Mouse (Mus musculus) hindbrain, embryonic 15.5 days (tissue): Measurements from ENCODE around the gene Gm4869. TPM values are rescaled to one million over a fixed set of nuclear protein-coding genes. Genes with fewer than 3 reads are reported as not detected.
"Not testable (repeated sequence)": the region's sequence is repeated elsewhere in the genome, so short reads cannot be mapped to it uniquely, and the experiment has no call there.

ENCODE experiments used
- ATAC-seq: fragments of 200-750 bp; cut with Nextera tagmentation; 2 replicates; pipeline ENCODE4 v1.8.0; 2017; ENCODE audit warnings: low read depth, moderate number of reproducible peaks, moderate TSS enrichment; ENCODE audit not compliant: low FRiP score
- H3K27ac ChIP-seq: fragments of 300-500 bp; sonication (generic); replicated peaks from 2 replicates; pipeline ENCODE4 v1.5.1; 2015; ENCODE audit warnings: mild to moderate bottlenecking, inconsistent platforms
- H3K27me3 ChIP-seq: fragments of 300-500 bp; sonication (generic); 2 replicates; pipeline ENCODE4 v1.6.1; 2015; ENCODE audit warnings: control low read depth, inconsistent platforms
- H3K36me3 ChIP-seq: fragments of 300-500 bp; sonication (generic); 2 replicates; pipeline ENCODE4 v1.6.1; 2015; ENCODE audit warnings: control low read depth, inconsistent platforms
- H3K4me1 ChIP-seq: fragments of 300-500 bp; sonication (generic); replicated peaks from 2 replicates; pipeline ENCODE4 v1.6.1; 2015; ENCODE audit warnings: control low read depth, inconsistent platforms
- H3K4me2 ChIP-seq: fragments of 300-500 bp; sonication (generic); 2 replicates; pipeline ENCODE4 v1.6.1; 2015; ENCODE audit warnings: moderate library complexity, mild to moderate bottlenecking, inconsistent platforms
- H3K4me3 ChIP-seq: fragments of 300-500 bp; sonication (generic); 2 replicates; pipeline ENCODE4 v1.5.1; 2015; ENCODE audit warnings: mild to moderate bottlenecking, inconsistent platforms
- H3K9ac ChIP-seq: fragments of 300-500 bp; sonication (generic); 2 replicates; pipeline ENCODE4 v1.6.1; 2015; ENCODE audit warnings: inconsistent platforms
- H3K9me3 ChIP-seq: fragments of 300-500 bp; sonication (generic); 2 replicates; pipeline ENCODE4 v1.6.1; 2016; ENCODE audit warnings: control low read depth, inconsistent platforms
- WGBS: fragments of 180-500 bp; shearing (Covaris S2); methylation state at CpG from one replicate; pipeline ENCODE4 v1.1.7; 2015; 5-methylcytosine and 5-hydroxymethylcytosine counted together
- polyA plus RNA-seq: library from polyadenylated mRNA; unstranded; fragments of >200 nt; fragmentation: Nextera tagmentation; extraction: Ambion mirVana; gene quantifications from 2 replicates; pipeline ENCODE4 v1.2.1, GENCODE M21; 2015

The Gm4869 gene
- polyA plus RNA-seq, 1 experiment from 2014 or later, result not detected

DNA sequence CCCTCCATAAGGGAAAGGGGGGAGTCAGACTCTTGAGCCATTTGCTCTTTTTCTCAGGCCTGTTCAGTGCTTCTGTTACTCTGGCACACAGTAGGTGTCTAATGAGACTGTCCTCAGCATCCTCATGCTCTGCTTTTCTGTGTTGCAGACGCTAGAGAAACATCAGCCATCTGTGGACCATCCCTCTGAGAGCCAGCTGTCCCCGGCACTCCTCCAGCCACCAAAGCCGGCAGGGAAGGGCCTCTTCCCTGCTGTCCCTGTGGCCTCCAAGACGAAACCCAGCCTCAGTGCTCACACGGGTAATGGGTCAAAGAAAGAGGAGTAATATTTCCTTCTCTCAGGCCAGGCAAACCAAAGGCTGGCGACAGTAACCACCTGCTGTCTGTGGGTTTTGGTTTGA, 45.7 kb downstream of the Gm4869 start:
- H3K9me3 ChIP-seq, result no peaks in the 10 kb centered on the region
- no peak overlapping the region for H3K4me3 ChIP-seq
- no peaks in the 10 kb centered on the region for H3K27me3 ChIP-seq
- no peak for ATAC-seq
- H3K27ac ChIP-seq, result no peak overlapping the region
- no peaks in the 10 kb centered on the region for H3K36me3 ChIP-seq
- no peak overlapping the region for H3K9ac ChIP-seq
- WGBS, result 68% methylated on average over 6 of the region's 6 CpGs
- no peaks in the 10 kb centered on the region for H3K4me1 ChIP-seq
- H3K4me2 ChIP-seq, result no peak overlapping the region

DNA sequence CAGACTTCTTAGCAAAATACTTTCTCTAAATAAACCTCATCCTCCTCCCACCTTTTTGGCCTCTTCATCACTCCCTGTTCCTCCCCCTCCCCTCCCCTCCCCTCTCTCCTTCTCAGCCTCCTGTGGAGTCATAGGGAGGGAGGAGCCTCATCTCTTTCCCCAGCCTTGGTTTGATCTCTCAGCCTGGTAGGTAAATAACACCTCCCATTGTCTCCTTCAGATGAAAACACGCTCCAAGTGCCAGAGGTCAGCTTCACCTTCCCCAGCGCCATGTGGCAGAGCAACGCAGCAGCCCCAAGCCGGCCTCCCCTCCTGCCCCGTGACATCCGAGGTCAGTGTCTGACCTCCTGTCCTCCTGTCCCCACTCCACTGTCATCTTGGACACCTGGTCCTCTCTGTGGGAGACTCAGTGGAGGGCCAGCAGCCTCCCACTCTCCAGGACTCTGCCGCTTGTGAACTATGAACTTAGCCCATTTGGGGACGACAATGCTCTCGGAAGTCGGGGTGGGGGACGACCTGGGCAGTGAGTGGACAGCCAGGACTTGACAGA, 47.3 kb downstream of the Gm4869 start:
- no peaks in the 10 kb centered on the region for H3K27me3 ChIP-seq
- H3K9ac ChIP-seq, result no peak overlapping the region
- no peaks in the 10 kb centered on the region for H3K4me1 ChIP-seq
- H3K36me3 ChIP-seq, result no peaks in the 10 kb centered on the region
- ATAC-seq, result no peak
- H3K27ac ChIP-seq, result no peak overlapping the region
- H3K4me2 ChIP-seq, result no peak overlapping the region
- no peak overlapping the region for H3K4me3 ChIP-seq
- 37% methylated on average over 10 of the region's 11 CpGs for WGBS
- H3K9me3 ChIP-seq, result no peaks in the 10 kb centered on the region

DNA sequence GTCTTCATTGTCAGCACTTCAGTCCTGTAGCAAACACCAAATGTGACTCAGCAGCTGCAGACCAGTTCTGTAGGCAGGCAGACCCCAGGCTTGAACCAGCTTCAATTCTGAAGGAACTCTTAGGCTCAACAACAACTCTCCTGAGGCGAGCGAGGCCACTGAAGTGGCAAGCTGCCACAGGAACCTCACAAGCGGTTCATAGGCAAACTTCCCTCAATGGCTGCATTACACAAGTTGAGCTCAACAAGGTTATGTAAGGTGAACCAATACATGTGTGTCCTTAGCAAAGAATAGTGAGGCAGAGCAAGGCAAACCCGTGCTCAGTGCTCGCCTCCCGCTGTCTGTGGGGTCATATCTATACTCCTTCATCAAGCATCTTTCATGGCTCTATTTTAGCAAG, 52.7 kb downstream of the Gm4869 start:
- H3K9me3 ChIP-seq, result no peaks in the 10 kb centered on the region
- no peak overlapping the region for H3K27ac ChIP-seq
- peaks cover 5% of the 10 kb centered on the region for H3K4me1 ChIP-seq
- no peak overlapping the region for H3K9ac ChIP-seq
- no peaks in the 10 kb centered on the region for H3K27me3 ChIP-seq
- WGBS, result 87% methylated on average over 6 of the region's 6 CpGs
- no peak for ATAC-seq
- no peak overlapping the region for H3K4me3 ChIP-seq
- H3K4me2 ChIP-seq, result no peak overlapping the region
- H3K36me3 ChIP-seq, result no peaks in the 10 kb centered on the region

DNA sequence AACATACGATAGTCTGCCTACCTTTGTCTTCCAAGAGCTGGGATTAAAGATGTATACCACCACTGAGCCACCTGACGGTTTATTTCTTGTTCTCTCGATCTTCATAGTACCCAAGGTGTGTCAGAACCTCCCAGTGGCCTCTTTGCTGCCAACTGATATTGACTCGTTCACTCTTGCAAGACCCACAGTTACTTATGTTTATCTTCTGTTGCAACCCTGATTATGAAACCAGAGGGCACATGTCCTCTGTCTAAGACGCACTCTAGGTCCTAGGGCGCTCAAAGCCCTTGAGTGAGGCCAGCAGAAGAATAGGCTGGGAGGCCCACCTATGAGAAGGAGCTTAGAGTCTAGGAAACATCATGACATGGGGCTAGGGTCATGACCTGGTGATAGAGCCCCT, 55.3 kb downstream of the Gm4869 start:
- 88% methylated on average over 6 of the region's 6 CpGs for WGBS
- Histone ChIP-seq H3K27me3 (0 out of 2 replicates have a peak, but pooled peaks cover 3% of the 10 kb centered on the region), H3K36me3 (no peaks in the 10 kb centered on the region), H3K4me1 (peaks cover 12% of the 10 kb centered on the region), H3K27ac (no peak overlapping the region), H3K4me2 (no peak overlapping the region), H3K9ac (no peak overlapping the region), H3K4me3 (no peak overlapping the region), H3K9me3 (no peaks in the 10 kb centered on the region)
- no peak for ATAC-seq

DNA sequence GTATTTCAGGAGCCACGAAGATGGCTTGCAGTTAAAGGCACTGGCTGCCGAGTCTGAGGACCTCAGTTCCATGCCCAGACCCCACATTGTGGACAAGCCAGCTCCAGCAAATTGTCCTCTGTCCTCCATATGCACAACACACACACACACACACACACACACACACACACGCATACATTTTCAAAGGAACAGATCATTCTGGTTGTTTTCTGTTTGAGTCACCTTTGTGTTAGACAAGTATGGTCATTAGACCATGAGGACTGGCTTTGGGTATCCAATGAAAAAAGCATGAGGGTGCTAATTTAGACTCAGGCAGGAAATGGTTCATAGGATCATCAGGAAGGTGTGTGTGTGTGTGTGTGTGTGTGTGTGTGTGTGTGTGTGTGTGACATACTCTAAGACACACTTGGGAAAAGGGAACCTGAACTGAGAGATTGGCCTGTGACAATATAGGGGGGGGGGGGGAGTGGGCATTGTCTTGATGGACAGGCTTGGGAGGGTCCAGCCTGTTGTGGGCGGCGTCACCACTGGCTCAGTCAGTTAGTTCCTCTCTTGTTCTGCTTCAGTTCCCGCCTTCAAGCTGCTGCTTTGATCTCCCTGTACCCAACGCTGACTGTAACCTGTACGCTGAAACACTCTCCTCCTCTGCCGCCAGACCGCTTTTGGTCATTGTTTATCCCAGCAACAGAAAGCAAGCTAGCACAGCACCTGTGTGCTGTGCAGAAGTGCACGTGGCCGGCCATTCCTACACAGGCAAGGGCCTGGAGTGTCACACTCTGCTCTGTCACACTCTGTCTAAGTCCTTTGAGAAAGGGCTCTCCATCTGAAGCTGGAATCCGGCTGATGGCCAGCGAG, 56.8 kb downstream of the Gm4869 start:
- WGBS, result 17% methylated on average over 14 of the region's 14 CpGs
- Histone ChIP-seq H3K4me2 (peak overlapping the region; percentile 43), H3K36me3 (no peaks in the 10 kb centered on the region), H3K4me1 (peaks cover 26% of the 10 kb centered on the region), H3K9me3 (no peaks in the 10 kb centered on the region), H3K27me3 (0 out of 2 replicates have a peak, but pooled peaks cover 3% of the 10 kb centered on the region), H3K4me3 (no peak overlapping the region), H3K27ac (no peak overlapping the region), H3K9ac (0 out of 2 replicates have a peak overlapping the region, but pooled peaks have one; percentile 2)
- ATAC-seq, result no peak

DNA sequence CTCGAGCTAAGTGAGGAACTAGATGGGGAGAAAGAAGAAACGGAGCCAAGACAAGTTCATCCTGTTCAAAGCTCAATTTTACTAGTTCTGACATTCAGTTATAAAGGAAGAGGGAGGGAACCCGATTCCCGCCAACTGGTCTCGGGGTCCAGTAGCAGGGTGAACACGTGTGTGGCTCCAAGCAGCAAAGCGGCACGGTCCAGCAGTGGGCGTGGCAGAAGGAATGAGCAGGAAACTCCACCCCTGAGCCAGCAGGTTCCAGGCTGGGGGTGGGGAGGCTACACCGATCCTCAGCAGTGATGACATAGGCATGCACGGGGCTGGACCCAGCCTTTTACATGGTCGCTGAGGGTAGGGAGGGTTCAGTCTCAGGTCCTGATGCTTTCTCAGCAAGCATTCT, 57.5 kb downstream of the Gm4869 start:
- Histone ChIP-seq H3K4me2 (peak overlapping the region; percentile 43), H3K9ac (0 out of 2 replicates have a peak overlapping the region, but pooled peaks have one; percentile 2), H3K4me1 (peaks cover 32% of the 10 kb centered on the region)
- H3K4me3 ChIP-seq, H3K27me3 ChIP-seq, H3K27ac ChIP-seq, H3K9me3 ChIP-seq, H3K36me3 ChIP-seq, ATAC-seq: not testable (repeated sequence)
- WGBS, result 2% methylated on average over 12 of the region's 12 CpGs

DNA sequence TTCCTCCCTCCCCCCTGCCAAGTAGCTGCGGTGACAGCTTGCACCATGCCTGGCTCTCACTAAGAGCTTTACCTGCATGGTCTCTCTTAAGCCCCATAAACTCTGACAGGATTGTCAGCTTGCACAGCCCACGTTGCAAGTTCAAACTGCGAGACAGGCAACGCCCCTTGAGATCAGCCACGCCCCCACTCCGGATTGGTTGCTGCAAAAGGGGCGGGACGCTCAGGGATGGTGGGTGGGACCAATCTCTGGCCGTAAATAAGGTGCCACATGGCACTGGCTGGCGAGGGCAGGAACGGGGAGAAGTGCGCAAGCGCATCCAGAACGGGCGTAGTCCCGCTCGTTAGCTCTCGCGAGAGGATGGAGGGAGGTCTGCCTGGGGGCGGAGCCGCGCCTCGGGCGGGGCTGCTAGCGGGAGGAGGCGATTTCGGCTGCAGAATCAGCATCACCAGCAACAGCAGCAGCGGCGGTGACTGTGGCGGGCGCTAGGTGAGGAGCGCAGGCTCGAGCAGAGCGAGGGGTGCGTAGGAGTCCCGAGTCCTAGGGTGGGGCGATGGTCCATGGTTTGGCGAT, 59.8 kb downstream of the Gm4869 start, which contains the start of gene Chst12:
Gene Chst12, plus strand, starts transcription at position 343 of the 573 bp plus-strand sequence.
- WGBS, result under 1% methylated on average over 38 of the region's 38 CpGs
- Histone ChIP-seq H3K9me3 (no peaks in the 10 kb centered on the region), H3K4me3 (peak within 1 kb of the TSS; percentile 57), H3K4me2 (peak within 1 kb of the TSS; percentile 78), H3K27me3 (0 out of 2 replicates have a peak, but pooled peaks cover 3% of the 10 kb centered on the region), H3K4me1 (peaks cover 55% of the 10 kb centered on the region), H3K9ac (peak within 1 kb of the TSS; percentile 64), H3K36me3 (no peaks in the 10 kb centered on the region), H3K27ac (peak within 1 kb of the TSS; percentile 75)
- peak; percentile 96 for ATAC-seq

DNA sequence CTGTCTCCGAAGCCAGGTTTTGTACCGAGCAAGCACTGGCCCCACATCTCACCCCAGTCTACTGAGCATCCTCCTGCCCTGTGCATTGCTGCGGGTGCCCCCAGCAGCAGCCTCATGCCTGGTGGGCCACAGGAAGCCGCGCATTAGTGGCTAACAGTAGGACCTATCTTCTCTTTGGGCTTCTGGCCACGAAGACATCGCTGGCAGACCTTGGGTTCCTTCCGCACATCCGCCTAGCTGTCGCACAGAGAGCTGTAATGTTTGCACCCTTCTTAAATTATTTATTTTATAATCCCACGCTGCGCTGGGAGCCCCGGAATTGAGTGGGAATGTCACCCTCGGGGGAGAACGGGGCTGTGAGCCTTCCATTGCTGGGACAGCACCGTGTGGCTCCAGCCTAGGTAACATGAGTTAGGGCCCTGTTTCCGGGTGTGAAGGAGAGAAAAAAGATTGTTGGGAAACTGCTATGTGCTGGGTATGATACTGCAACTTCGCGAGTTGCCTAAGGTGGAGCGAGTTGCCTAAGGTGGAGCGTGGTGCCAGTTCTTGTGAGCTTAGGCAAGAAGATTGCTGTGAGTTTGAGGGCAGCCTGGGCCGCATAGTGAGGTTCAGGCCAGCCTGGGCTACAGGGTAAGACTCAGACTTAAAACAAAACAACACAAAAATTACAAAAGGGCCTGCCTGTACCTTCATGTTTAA, 60.8 kb downstream of the Gm4869 start:
- ATAC-seq, result 0 out of 2 replicates have a peak, but pooled peaks have one; percentile 6
- no peaks in the 10 kb centered on the region for H3K9me3 ChIP-seq
- peak overlapping the region; percentile 78 for H3K4me2 ChIP-seq
- H3K4me1 ChIP-seq, result peaks cover 64% of the 10 kb centered on the region
- H3K27ac ChIP-seq, result peak overlapping the region; percentile 75
- H3K27me3 ChIP-seq, result 0 out of 2 replicates have a peak, but pooled peaks cover 3% of the 10 kb centered on the region
- H3K4me3 ChIP-seq, result peak overlapping the region; percentile 57
- no peaks in the 10 kb centered on the region for H3K36me3 ChIP-seq
- whole genome bisulfite sequencing, result 34% methylated on average over 22 of the region's 22 CpGs
- peak overlapping the region; percentile 64 for H3K9ac ChIP-seq

DNA sequence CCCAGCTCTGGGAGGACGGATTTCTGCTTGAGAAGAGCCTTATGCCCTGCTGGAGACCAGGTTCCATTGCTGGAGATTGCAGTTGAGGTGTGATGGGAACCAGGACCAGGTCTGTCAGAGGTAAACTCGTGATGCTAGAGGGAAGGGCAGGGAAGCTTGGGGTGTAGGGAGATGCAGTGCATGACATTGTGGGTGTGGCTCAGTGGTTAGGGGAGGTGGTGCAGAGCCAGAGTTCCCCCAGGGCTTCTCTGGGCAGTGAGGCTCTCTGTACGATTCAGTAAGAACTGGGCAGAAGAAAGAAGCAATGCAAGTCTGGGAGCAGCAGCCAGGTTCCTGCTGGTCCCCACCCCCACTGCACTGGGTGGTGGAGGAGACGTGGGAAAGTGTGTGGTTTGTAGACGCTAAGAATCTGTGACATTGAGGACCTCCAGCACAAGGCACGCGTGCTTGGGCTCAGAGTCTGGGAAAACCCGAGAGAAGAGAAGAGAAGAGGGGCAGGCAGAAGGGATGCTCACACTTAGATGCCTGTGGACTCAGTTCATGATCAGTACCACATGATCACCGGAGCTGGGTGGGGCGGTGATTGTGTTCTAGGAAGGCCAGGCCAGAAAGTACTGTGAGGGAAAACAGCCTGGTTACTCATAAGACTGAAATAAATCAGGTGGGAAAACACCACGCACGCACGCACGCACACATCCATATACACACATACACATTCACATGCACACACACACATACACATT, 62.2 kb downstream of the Gm4869 start:
- Histone ChIP-seq H3K9ac (no peak overlapping the region), H3K4me3 (no peak overlapping the region), H3K9me3 (no peaks in the 10 kb centered on the region), H3K4me1 (peaks cover 60% of the 10 kb centered on the region), H3K36me3 (no peaks in the 10 kb centered on the region), H3K27ac (no peak overlapping the region), H3K27me3 (0 out of 2 replicates have a peak, but pooled peaks cover 3% of the 10 kb centered on the region), H3K4me2 (peak overlapping the region; percentile 78; the same call in 1 of the 2 replicates)
- ATAC-seq, result no peak
- WGBS, result 91% methylated on average over 14 of the region's 14 CpGs

DNA sequence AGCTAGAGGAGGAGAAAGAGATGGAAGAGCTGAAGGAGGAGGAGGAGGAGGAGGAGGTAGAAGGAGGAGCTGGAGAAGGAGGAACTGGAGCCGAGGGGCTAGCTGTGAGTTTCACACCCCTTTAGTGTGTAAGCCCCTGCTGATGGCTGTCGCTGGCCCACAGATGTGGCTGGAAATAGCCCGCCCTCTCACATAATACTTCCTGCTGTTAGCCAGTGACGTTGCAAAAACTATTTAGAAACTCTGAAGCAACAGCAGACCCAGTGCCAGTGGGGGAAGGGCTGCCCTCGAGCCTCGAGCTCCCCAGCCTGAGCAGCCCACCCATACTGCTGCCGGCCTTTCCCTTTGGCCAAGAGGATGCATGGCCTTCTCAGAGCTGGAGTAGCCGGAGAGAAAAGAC, 63.2 kb downstream of the Gm4869 start:
- peaks cover 59% of the 10 kb centered on the region for H3K4me1 ChIP-seq
- no peak for ATAC-seq
- H3K4me3 ChIP-seq, result no peak overlapping the region
- no peaks in the 10 kb centered on the region for H3K27me3 ChIP-seq
- H3K36me3 ChIP-seq, result no peaks in the 10 kb centered on the region
- no peaks in the 10 kb centered on the region for H3K9me3 ChIP-seq
- 38% methylated on average over 8 of the region's 8 CpGs for WGBS
- H3K27ac ChIP-seq, result no peak overlapping the region
- no peak overlapping the region for H3K9ac ChIP-seq
- H3K4me2 ChIP-seq, result no peak overlapping the region

DNA sequence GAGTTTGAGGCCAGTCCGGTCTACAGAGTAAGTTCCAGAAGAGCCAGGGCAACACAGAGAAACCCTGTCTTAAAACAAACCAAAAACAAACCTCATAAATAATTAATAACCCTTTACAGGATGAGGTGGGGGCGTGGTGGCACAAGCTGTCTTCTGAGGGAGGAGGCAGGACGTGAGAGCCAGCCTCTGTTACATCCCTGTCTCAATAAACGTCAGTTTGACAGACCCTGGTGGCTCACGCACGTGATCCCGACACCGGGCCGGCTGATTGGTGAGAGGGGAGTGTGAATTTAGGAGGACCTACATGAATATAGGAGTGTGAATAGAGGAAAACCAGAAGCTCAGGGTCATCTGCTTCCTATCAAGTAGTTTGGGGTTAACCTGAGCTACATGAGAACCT, 63.8 kb downstream of the Gm4869 start:
- Histone ChIP-seq H3K4me2 (no peak overlapping the region), H3K27ac (no peak overlapping the region), H3K4me1 (peaks cover 59% of the 10 kb centered on the region), H3K9me3 (no peaks in the 10 kb centered on the region), H3K9ac (no peak overlapping the region), H3K36me3 (no peaks in the 10 kb centered on the region), H3K27me3 (no peaks in the 10 kb centered on the region), H3K4me3 (no peak overlapping the region)
- no peak for ATAC-seq
- 43% methylated on average over 9 of the region's 9 CpGs for WGBS
